Mouse (Mus musculus) liver, embryonic 13.5 days (tissue): ENCODE results near the gene Noxo1. TPM values are rescaled to one million over a fixed set of nuclear protein-coding genes. Genes with fewer than 3 reads are reported as not detected.
"Not testable (repeated sequence)": the region's sequence is repeated elsewhere in the genome, so short reads cannot be mapped to it uniquely, and the experiment has no call there.

Experiments
- ATAC-seq: fragments of 200-750 bp; cut with Nextera tagmentation; 2 replicates; pipeline ENCODE4 v1.8.0; 2017; ENCODE audit warnings: low read depth, mild to moderate bottlenecking, moderate number of reproducible peaks, moderate library complexity
- DNase-seq: peaks from one replicate; pipeline ENCODE4 v3.0.0; 2022
- H3K27ac ChIP-seq: fragments of 300-500 bp; sonication (generic); 2 replicates; pipeline ENCODE4 v1.5.1; 2015; ENCODE audit warnings: moderate library complexity, mild to moderate bottlenecking, inconsistent platforms
- H3K27me3 ChIP-seq: fragments of 300-500 bp; sonication (generic); 2 replicates; pipeline ENCODE4 v1.6.1; 2015; ENCODE audit warnings: mild to moderate bottlenecking, inconsistent platforms
- H3K36me3 ChIP-seq: fragments of 300-500 bp; sonication (generic); 2 replicates; pipeline ENCODE4 v1.6.1; 2015; ENCODE audit warnings: mild to moderate bottlenecking, inconsistent platforms
- H3K4me1 ChIP-seq: fragments of 300-500 bp; sonication (generic); replicated peaks from 2 replicates; pipeline ENCODE4 v1.6.1; 2015; ENCODE audit warnings: inconsistent platforms
- H3K4me2 ChIP-seq: fragments of 300-500 bp; sonication (generic); 2 replicates; pipeline ENCODE4 v1.6.1; 2015; ENCODE audit warnings: inconsistent platforms, mild to moderate bottlenecking, moderate library complexity
- H3K4me3 ChIP-seq: fragments of 300-500 bp; sonication (generic); replicated peaks from 2 replicates; pipeline ENCODE4 v1.5.1; 2015; ENCODE audit warnings: mild to moderate bottlenecking, inconsistent platforms
- H3K9ac ChIP-seq: fragments of 300-500 bp; sonication (generic); 2 replicates; pipeline ENCODE4 v1.6.1; 2015; ENCODE audit warnings: mild to moderate bottlenecking, inconsistent platforms
- H3K9me3 ChIP-seq: fragments of 300-500 bp; sonication (generic); replicated peaks from 2 replicates; pipeline ENCODE4 v1.6.1; 2016; ENCODE audit warnings: inconsistent platforms
- whole genome bisulfite sequencing: fragments of 180-500 bp; shearing (Covaris S2); methylation state at CpG from one replicate; pipeline ENCODE4 v1.1.7; 2015; ENCODE audit not compliant: insufficient replicate concordance; 5-methylcytosine and 5-hydroxymethylcytosine counted together
- polyA plus RNA-seq: library from polyadenylated mRNA; unstranded; fragments of >200 nt; fragmentation: Nextera tagmentation; extraction: Ambion mirVana; gene quantifications from 2 replicates; pipeline ENCODE4 v1.2.1, GENCODE M21; 2015

The Noxo1 gene
- polyA plus RNA-seq, 1 experiment from 2014 or later = 0.14 TPM

GRCm38 (mm10) chr17:24721383-24721955 is 25.4 kb downstream of the Noxo1 start:
- DNase-seq = peak; percentile 21
- not testable (repeated sequence) for ATAC-seq, H3K27me3 ChIP-seq, H3K9me3 ChIP-seq
- H3K4me3 ChIP-seq = peak overlapping the region; percentile 82
- peak overlapping the region; percentile 89 for H3K27ac ChIP-seq
- peaks cover 58% of the 10 kb centered on the region for H3K4me1 ChIP-seq
- WGBS = 11% methylated on average over 7 of the region's 7 CpGs
- peak overlapping the region; percentile 91 for H3K9ac ChIP-seq
- peaks cover 43% of the 10 kb centered on the region for H3K36me3 ChIP-seq
- peak overlapping the region; percentile 87 for H3K4me2 ChIP-seq

- no peak for ATAC-seq
- Histone ChIP-seq H3K27ac (peak overlapping the region; percentile 89), H3K9me3 (no peaks in the 10 kb centered on the region), H3K4me1 (peaks cover 58% of the 10 kb centered on the region), H3K9ac (peak overlapping the region; percentile 91), H3K4me2 (peak overlapping the region; percentile 87), H3K27me3 (no peaks in the 10 kb centered on the region), H3K4me3 (peak overlapping the region; percentile 82), H3K36me3 (peaks cover 34% of the 10 kb centered on the region)
- 14% methylated on average over 13 of the region's 13 CpGs for WGBS
- DNase-seq = peak; percentile 30
These were observed 26.3 kb downstream of the Noxo1 start for GRCm38 (mm10) chr17:24722220-24722924.

DNA sequence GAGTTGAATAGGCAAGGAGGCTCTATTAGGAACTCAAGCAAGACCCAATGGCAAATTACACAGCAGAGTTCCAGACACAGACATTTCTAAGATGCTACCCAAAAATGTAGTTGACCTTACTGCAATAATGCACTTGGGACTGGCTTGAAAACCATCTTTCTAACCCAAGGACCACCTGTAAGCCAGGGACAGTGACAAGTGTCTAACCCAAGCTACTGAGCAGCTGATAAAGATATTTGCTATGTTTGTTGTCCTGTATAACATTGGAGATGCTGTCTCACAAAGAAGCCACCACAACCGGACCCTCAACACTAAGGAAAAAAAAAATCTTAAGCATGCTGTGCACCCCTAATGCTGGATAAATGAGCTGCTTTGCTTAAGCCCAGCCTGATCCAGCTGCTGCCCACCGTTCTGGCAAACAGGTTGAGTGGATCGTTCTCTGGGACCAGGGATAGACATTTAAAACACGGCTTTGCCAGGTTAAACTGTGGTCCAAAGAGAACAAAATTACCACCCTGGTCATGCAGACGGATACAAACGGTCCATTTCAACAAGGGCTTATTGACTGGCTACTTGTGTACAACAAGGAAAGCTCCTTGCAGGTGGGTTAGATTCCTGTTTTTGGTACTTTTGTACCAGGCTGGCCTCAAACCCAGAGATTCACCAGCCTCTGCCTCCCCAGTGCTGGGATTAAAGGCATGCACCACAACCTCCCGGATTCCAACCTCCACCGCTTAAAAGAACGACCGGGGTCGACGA is 27.3 kb downstream of the Noxo1 start:
- Histone ChIP-seq H3K36me3 (peaks cover 24% of the 10 kb centered on the region), H3K9ac (peak overlapping the region; percentile 91), H3K9me3 (no peaks in the 10 kb centered on the region), H3K27ac (peak overlapping the region; percentile 89), H3K4me1 (peaks cover 48% of the 10 kb centered on the region), H3K27me3 (0 out of 2 replicates have a peak, but pooled peaks cover 9% of the 10 kb centered on the region), H3K4me3 (peak overlapping the region; percentile 82), H3K4me2 (peak overlapping the region; percentile 87)
- WGBS = under 1% methylated on average over 12 of the region's 12 CpGs
- ATAC-seq (no peak), DNase-seq (no peak)

- H3K4me3 ChIP-seq = peak overlapping the region; percentile 82
- WGBS = under 1% methylated on average over 15 of the region's 15 CpGs
- H3K9me3 ChIP-seq = no peaks in the 10 kb centered on the region
- DNase-seq (no peak), ATAC-seq (peak; percentile 61)
- peaks cover 43% of the 10 kb centered on the region for H3K4me1 ChIP-seq
- H3K36me3 ChIP-seq = peaks cover 21% of the 10 kb centered on the region
- H3K27ac ChIP-seq = peak overlapping the region; percentile 89
- peak overlapping the region; percentile 87 for H3K4me2 ChIP-seq
- peak overlapping the region; percentile 91 for H3K9ac ChIP-seq
- H3K27me3 ChIP-seq = 0 out of 2 replicates have a peak, but pooled peaks cover 13% of the 10 kb centered on the region
These were observed 27.8 kb downstream of the Noxo1 start for GRCm38 (mm10) chr17:24723881-24724180.

- under 1% methylated on average over 30 of the region's 30 CpGs for WGBS
- peak within 1 kb of the TSS; percentile 89 for H3K27ac ChIP-seq
- peak within 1 kb of the TSS; percentile 91 for H3K9ac ChIP-seq
- peak within 1 kb of the TSS; percentile 87 for H3K4me2 ChIP-seq
- H3K9me3 ChIP-seq = no peaks in the 10 kb centered on the region
- DNase-seq (peak; percentile 92), ATAC-seq (peak; percentile 74)
- peaks cover 21% of the 10 kb centered on the region for H3K36me3 ChIP-seq
- peaks cover 40% of the 10 kb centered on the region for H3K4me1 ChIP-seq
- peak within 1 kb of the TSS; percentile 82 for H3K4me3 ChIP-seq
- H3K27me3 ChIP-seq = 0 out of 2 replicates have a peak, but pooled peaks cover 13% of the 10 kb centered on the region
These were observed 28.1 kb downstream of the Noxo1 start, which contains the start of gene Ndufb10 for GRCm38 (mm10) chr17:24724184-24724583. Ndufb10 (minus strand) TSS chr17:24724478.

DNA sequence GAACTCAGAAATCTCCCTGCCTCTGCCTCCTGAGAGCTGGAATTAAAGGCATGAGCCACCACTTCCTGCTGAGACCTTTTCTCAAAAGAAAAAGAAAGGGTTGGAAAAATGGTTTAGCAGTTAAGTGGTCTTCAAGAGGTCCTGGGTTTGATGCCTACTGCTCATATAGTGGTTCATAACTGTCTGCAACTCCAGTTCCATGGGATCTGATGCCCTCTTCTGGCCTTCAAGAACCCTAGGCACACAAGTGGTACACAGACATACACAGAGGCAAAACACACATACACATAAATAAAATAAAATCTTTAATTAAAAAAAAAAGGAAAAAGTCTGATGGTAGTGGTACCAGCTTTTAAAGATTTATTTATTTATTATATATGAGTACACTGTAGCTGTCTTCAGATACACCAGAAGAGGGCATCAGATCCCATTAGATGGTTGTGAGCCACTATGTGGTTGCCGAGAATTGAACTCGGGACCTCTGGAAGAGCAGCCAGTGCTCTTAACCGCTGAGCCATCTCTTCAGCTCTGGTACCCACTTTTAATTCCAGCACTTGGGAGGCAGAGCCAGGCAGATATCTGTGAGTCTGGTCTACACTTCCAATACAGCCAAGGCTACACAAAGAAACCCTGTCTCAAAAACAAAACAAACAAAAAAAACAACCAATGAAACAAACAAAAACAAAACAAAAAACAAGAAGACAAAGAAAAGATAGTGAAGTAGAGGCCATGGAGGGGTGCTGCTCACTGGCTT is 29.8 kb downstream of the Noxo1 start:
- Histone ChIP-seq H3K4me3 (no peak overlapping the region), H3K27ac (no peak overlapping the region), H3K4me1 (peaks cover 37% of the 10 kb centered on the region), H3K4me2 (no peak overlapping the region), H3K36me3 (peaks cover 18% of the 10 kb centered on the region), H3K9me3 (no peaks in the 10 kb centered on the region), H3K27me3 (0 out of 2 replicates have a peak, but pooled peaks cover 14% of the 10 kb centered on the region), H3K9ac (no peak overlapping the region)
- no peak for DNase-seq
- WGBS = 61% methylated on average over 3 of the region's 3 CpGs
- no peak for ATAC-seq

DNA sequence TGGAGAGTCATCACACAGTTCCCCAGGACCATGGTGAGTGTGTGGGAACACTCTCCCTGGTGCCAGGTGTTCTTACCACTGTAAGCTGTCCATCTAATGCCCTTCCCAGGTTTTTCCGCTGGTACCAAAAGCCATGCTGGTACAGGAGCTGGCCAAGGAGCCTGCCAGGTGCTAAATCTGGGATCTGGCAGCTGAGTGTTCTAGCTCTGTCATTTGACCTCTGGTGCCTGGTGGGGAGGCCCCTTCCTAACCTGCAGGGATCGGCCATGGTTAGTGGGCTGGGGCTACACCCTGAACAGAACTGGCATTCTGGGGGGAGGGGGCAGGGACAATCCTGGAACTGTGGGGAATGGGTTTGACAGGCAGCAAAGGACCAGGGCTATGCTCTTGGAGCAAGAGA is 31.6 kb downstream of the Noxo1 start, which contains the start of gene Rpl3l:
Gene Rpl3l (plus strand): TSS at position 203 of the 400 bp plus-strand sequence.
- peaks cover 1% of the 10 kb centered on the region for H3K36me3 ChIP-seq
- DNase-seq (no peak), ATAC-seq (no peak)
- no peak within 1 kb of the TSS for H3K27ac ChIP-seq
- no peaks in the 10 kb centered on the region for H3K9me3 ChIP-seq
- H3K9ac ChIP-seq = no peak within 1 kb of the TSS
- H3K4me2 ChIP-seq = no peak within 1 kb of the TSS
- H3K4me3 ChIP-seq = no peak within 1 kb of the TSS
- peaks cover 21% of the 10 kb centered on the region for H3K4me1 ChIP-seq
- 0 out of 2 replicates have a peak, but pooled peaks cover 16% of the 10 kb centered on the region for H3K27me3 ChIP-seq
- WGBS = 55% methylated on average over 2 of the region's 2 CpGs

- ATAC-seq (no peak), DNase-seq (no peak)
- Histone ChIP-seq H3K27ac (no peak overlapping the region), H3K27me3 (0 out of 2 replicates have a peak, but pooled peaks cover 16% of the 10 kb centered on the region), H3K9ac (no peak overlapping the region), H3K4me2 (no peak overlapping the region), H3K36me3 (no peaks in the 10 kb centered on the region), H3K4me3 (no peak overlapping the region), H3K4me1 (peaks cover 15% of the 10 kb centered on the region), H3K9me3 (no peaks in the 10 kb centered on the region)
- 63% methylated on average over 17 of the region's 17 CpGs for WGBS
These were observed 32.1 kb downstream of the Noxo1 start for GRCm38 (mm10) chr17:24728184-24728583.

GRCm38 (mm10) chr17:24729067-24729466 is 33.0 kb downstream of the Noxo1 start:
- DNase-seq (no peak), ATAC-seq (no peak)
- no peak overlapping the region for H3K4me3 ChIP-seq

DNA sequence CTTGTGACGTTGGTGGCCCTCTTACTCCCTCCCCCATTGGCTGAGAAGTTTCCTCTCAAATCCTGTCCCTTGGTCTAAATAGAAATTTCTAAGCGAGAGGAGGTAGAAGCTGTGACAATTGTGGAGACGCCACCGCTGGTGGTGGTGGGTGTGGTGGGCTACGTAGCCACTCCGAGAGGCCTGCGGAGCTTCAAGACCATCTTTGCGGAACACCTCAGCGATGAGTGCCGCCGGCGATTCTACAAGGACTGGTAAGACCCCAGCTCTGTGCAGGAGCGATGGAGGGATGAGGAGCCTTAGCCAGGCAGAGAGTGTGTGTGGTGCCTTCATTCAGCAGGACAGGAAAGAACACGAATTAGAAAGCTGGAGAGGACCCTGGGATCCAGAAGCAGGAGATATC is 34.8 kb downstream of the Noxo1 start:
- H3K36me3 ChIP-seq = no peaks in the 10 kb centered on the region
- H3K4me1 ChIP-seq = peaks cover 15% of the 10 kb centered on the region
- ATAC-seq (no peak), DNase-seq (no peak)
- no peak overlapping the region for H3K27ac ChIP-seq
- H3K4me3 ChIP-seq = no peak overlapping the region
- WGBS = 76% methylated on average over 14 of the region's 14 CpGs
- no peaks in the 10 kb centered on the region for H3K9me3 ChIP-seq
- H3K4me2 ChIP-seq = no peak overlapping the region
- H3K27me3 ChIP-seq = 0 out of 2 replicates have a peak, but pooled peaks cover 16% of the 10 kb centered on the region
- no peak overlapping the region for H3K9ac ChIP-seq

More at GRCm38 (mm10) chr17:24729067-24729466, 33.0 kb downstream of the Noxo1 start:
- Histone ChIP-seq H3K4me2 (no peak overlapping the region), H3K36me3 (no peaks in the 10 kb centered on the region), H3K27me3 (0 out of 2 replicates have a peak, but pooled peaks cover 16% of the 10 kb centered on the region), H3K27ac (no peak overlapping the region), H3K9ac (no peak overlapping the region), H3K9me3 (no peaks in the 10 kb centered on the region), H3K4me1 (peaks cover 10% of the 10 kb centered on the region)
- 73% methylated on average over 6 of the region's 6 CpGs for WGBS
